Mouse (Mus musculus) gastrocnemius, postnatal 10 days (tissue): ENCODE data around the gene Lipt1. TPM values are rescaled to one million over a fixed set of nuclear protein-coding genes. Genes with fewer than 3 reads are reported as not detected.

Experiments used
- DNase-seq: peaks from one replicate; pipeline ENCODE4 v3.0.0; 2021; ENCODE audit warnings: mixed read lengths
- long read RNA-seq, 2 experiments: library from polyadenylated mRNA; stranded (forward); transcript quantifications; one replicate each; pipeline ENCODE4 v2.0.0; 2021
- total RNA-seq, 2 experiments: library from RNA; stranded (reverse); gene quantifications; 2 replicates each; pipeline ENCODE4 v1.2.3; 2021

Lipt1 gene
- total RNA-seq, result 1 to 10 TPM; 6.1 to 7.0 TPM
- long read RNA-seq, experiment 1, partial matches to known transcripts, result 0 of 5 reads
- long read RNA-seq, experiment 1, other reads (novel, unspliced or antisense), result 1 of 5 reads
- long read RNA-seq, experiment 2, transcript Lipt1-201 (2 exons, 1,485 nt), result major isoform, 5 of 7 reads
- long read RNA-seq, experiment 2, partial matches to known transcripts, result 0 of 7 reads
- long read RNA-seq, experiment 2, other reads (novel, unspliced or antisense), result 1 of 7 reads

GRCm38 (mm10) chr1:37871704-37872103, at the start of gene Lipt1:
Gene Lipt1 (plus strand): TSS chr1:37871738.
- DNase-seq, result no peak

DNA sequence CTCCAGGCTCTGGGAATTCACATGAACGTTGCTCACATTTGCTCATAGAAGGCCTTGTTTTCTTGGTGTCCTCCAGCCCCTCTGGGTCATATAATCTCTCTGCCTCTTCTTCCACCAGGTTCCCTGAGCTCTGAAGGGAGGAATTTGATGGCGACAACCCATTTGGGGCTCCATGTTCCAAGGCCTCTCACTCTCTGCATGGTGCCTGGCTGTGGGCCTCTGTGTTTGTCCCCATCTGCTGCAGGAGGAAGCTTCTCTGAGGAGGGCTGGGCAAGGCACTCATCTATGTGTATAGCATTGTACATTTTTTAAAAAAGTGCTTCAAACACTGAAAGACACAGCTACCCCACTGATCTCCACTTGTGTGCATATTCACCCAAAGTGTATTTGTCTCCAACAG, 39.9 kb upstream of the Lipt1 start:
- DNase-seq, result no peak

DNA sequence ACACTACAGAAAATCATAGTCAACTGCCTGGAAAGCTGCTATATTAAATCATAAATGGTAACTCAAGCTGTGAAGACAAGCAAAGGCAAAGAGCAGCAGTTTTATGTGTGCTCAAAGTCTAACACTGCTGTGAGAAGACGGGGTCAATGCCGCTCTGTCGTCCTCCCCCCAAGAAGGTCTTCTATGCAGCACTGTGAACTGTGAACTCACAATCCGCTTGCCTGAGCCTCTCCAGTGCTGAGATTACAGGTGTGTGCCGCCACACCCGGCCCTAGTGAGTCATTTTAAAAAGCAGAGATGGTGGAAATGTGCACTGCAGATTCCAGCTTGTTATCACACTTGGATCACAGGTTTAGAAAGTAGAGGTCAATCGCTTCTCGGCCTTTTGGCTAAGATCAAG, 24.7 kb upstream of the Lipt1 start:
- DNase-seq, result no peak

- no peak for DNase-seq
Observed at GRCm38 (mm10) chr1:37850696-37851095, 20.8 kb upstream of the Lipt1 start.

DNA sequence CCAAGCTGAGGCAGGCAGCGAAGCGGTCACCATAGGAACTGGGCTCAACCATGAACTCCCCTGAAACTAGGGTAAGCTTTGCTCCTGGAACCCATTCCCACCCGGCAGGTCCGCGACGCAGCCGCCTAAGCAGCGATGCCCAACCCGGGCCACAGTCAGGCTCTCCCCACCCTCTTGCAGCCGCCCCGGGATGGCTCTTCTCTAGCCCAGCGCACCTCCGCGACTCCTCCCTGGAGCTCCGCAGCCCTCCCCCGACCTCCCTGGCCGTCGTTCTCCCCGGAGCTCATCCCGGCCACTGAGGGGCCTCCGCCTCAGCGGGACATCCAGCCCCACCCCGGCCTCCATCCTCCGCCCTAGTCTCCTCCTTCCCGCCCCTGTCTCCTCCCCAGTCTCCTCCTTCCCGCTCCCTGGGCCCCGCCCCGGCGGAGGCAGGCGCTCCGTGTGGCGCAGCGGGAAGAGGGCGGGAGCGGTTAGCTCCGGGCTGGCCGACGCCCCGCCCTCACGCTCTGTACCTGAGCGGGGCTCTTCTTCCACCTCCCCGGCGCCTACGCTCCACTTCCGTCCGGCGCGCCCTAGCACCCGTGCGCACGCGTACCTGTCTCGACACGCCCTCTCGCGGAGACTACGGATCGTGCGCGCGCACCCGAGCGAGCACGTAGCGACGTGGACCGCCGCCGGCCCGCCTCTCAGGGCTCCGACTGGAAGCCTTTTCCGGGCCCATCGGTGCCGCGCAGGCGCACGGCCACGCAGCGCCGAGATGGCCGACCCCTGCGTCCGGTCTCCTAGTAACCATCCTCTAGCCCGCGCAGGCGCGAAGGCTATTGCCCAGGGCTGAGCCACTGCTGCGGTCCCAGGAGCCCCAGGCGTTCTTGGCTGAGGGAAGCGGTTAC, 6.8 kb upstream of the Lipt1 start:
- DNase-seq, result peak; percentile 99

GRCm38 (mm10) chr1:37865401-37866215, 5.9 kb upstream of the Lipt1 start:
- no peak for DNase-seq

- DNase-seq, result no peak
Observed at GRCm38 (mm10) chr1:37866286-37866685, 5.3 kb upstream of the Lipt1 start, which contains the start of gene Tsga10. Gene Tsga10 (minus strand): TSS chr1:37866429.

DNA sequence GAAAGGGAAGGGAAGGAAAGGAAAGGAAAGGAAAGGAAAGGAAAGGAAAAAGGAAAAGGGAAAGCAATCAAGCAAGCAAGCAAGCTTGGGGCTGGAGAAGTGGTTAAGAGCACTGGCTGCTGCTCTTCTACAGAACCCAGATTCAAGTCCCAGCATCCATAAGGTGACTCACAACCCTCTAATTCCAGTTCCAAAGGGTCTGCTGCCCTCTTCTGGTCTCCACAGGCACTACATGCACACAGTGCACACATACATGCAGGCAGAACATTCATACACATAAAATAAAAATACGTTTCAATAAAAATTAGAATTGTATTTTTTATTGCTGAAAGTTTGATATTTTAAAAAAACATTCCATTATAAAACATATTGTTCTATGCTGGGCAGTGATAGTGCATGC, 4.5 kb upstream of the Lipt1 start:
- peak; percentile 38 for DNase-seq

DNA sequence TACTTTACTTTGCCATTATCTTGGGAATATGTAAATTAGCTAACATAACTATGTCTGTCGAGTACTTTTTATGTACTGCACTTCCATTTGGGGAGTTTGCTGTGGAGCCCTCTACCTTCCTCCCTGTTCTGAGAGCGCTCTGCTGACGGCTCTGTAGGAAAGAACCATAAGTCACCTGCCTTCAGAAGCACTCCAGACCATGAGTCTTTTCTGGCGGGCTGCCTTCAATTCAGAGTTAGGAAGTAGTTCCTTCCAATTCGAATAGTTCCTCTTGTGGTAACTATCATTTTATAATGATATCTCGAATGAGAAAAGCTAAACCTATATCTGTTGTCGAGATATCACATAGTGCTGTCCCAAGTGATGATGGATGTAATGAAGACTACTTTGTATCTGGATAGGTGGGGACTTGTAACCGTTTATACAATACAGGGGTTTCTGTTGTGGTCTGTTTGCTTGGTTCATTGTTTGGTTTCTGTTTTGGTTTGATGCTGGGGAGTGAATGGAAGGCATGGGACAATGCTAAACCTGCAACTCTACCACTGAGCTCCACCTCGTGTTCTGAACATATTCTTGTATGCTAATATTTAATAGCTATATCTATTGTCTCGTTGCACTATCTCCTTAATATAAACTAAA, 3.7 kb upstream of the Lipt1 start:
- DNase-seq, result no peak

- DNase-seq, result no peak
Observed at GRCm38 (mm10) chr1:37868640-37869039, 2.9 kb upstream of the Lipt1 start.

GRCm38 (mm10) chr1:37869362-37869761, 2.2 kb upstream of the Lipt1 start:
- no peak for DNase-seq

DNA sequence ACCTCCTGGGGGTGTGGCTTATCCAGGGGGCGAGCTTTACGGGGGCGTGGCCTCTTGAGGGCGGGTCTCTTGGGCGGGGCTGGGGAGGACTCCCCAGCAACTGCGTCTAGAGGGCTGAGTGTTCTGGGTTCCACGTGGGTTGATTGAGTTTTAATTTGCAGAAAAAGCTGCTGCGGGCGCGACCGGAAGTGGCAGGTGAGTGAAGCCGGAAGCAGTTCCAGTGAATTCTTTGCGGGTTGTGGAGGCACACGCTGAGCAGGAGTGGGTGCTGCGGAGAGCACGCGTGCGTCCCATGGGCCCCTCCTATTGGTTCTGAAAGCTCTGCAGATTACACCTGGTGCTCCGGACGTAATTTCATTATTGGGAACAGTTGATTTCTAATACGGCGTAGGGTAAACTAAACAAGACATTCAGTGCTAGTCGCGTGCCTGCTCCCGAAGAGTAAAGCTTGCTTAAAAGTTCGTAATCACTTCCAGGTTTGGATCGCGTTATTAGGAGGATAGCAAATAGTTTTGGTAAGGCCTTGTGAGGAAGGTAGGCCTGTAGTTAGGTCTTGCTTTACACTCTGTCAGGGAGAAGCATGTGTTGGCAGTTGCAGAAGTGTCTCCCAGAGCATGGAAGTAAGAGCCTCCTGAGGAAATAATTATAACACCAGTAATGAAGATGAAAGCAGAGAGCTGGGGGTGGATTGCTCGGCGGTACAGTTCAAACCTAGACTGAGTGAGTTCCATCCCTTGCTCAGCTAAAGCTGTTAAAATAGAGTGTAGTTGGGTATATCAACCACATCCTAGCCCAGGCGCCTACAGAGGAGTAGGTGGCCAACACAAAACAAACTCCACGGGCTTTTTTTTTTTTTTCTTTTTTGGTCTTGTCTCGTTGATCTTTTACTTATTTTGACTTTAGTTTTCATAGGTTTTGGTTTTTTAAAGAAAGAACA, 861 bp downstream of the Lipt1 start:
- peak; percentile 76 for DNase-seq

DNA sequence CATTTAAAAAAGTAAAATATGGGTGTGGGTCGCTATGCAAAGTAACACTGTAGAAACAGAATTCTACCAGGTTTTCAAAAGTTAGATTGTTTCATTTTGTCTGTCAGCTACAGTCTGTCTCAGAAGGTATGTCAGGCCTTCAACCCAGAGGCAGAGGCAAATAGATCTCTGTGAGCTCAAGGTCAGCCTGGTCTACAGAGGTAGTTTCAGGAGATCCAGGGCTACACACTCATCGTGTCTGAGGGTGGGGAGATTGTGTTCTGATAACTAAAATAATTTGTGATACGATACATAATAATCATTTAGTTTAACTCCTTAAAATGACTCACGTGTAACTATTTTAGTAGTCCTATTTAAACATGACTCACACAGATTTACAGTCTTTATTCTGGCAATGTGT, 1.6 kb downstream of the Lipt1 start:
- DNase-seq, result no peak

GRCm38 (mm10) chr1:37877736-37878460, 6.4 kb downstream of the Lipt1 start:
- DNase-seq, result no peak

- no peak for DNase-seq
Observed at GRCm38 (mm10) chr1:37883411-37883810, 11.9 kb downstream of the Lipt1 start.

- no peak for DNase-seq
Observed at GRCm38 (mm10) chr1:37884451-37884850, 12.9 kb downstream of the Lipt1 start.

DNA sequence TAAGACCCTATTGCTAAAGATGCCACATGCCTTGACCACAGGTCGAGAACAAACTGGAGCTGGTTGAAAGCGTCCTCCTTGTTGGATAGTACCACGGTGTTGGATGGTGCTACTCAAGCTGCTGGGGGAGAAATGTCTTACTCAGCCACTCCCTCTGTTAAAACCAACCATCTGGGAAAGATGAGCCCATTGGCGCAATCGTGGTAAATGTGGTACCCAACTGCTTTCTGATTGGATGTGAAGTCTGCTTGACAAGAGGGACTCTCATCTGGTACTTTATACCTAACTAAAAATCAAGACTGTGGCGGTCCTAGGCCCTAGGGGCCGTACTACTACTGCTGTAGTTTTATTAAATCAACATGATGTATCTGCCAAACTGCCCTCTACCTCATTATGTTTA, 17.7 kb downstream of the Lipt1 start:
- DNase-seq, result no peak

- peak; percentile 84 for DNase-seq
Observed at GRCm38 (mm10) chr1:37890025-37890652, 18.6 kb downstream of the Lipt1 start, which contains the start of the genes Mitd1 and Mrpl30. Gene Mitd1 (minus strand): TSS chr1:37890411. Gene Mrpl30 (plus strand): TSS chr1:37890477.

DNA sequence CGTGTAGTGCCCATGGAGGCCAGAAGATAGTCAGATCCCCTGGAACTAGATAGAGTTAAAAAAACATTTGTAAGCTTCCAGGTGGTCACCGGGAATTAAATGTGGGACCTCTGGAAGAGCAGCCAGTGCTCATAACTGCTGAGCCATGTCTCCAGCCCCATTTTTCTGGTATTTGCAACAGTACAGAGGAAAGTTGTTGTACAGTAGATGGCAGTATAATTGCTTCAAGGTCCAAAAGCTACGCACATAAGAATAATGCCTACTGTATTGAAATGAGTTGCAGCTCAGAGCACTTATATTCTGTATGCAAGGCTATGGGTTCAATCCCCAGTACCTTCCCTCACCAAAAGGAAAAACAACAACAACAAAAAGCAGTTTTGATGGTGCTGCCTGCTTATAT, 19.9 kb downstream of the Lipt1 start:
- DNase-seq, result no peak

GRCm38 (mm10) chr1:37894606-37895005, 23.1 kb downstream of the Lipt1 start:
- no peak for DNase-seq
